Mouse (Mus musculus) cerebellum, adult 9-11 months (tissue): ENCODE measurements at regions not wholly inside any gene's neighbourhood (a gene's known extent, or its start where the extent isn't known, plus 50 kb on each side); places are given as distances from the start of the nearest gene placed in this dataset.

ENCODE experiments used
- DNase-seq: peaks from one replicate; pipeline ENCODE4 v3.0.0; 2022

GRCm38 (mm10) chr6:95769808-95770207, 51.2 kb upstream of the Suclg2 start:
- DNase-seq, result no peak

DNA sequence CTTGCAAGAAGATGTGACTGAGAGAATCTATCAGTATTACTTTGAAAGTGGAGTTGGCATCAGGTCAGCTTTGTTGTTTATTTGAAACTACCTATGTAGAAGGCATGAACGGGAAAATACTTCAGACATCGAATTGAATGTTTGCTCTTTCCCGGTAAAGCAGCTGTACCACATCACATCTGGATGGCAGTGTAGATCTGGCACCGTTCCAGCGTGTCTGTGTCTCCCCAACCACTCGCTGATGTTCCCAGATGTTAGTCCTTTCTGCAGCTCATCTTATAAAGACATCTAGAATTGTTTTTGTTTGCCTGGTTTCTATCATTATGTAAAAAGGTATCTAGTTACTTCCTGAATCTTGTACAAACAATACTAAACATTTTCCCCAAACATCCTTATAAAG, 83.1 kb upstream of the Suclg2 start:
- no peak for DNase-seq

- no peak for DNase-seq
Observed at GRCm38 (mm10) chr6:95841502-95841901, 122.9 kb upstream of the Suclg2 start.

- DNase-seq, result no peak
Observed at GRCm38 (mm10) chr6:95846536-95846935, 127.9 kb upstream of the Suclg2 start.

GRCm38 (mm10) chr6:95875463-95875862, 156.9 kb upstream of the Suclg2 start:
- DNase-seq, result no peak

DNA sequence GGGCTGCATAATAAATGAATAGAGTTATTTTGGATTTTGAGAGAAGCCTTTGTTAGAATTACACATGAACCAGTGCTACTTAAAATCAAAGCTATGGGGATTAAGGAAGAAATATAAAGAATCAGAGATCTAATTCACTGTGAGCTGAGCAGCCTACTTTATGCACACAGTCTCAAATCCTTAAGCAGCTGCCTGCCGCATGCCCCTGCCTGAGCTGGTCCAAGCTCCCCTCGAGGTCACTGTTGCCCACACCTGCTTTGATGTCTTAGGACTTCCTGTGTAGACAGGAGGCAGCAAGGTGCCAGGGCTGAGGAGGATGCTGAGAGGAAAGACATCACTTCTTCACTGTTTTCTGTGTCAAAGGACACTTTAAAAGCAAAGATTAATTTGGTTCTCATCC, 157.7 kb upstream of the Suclg2 start:
- DNase-seq, result no peak

DNA sequence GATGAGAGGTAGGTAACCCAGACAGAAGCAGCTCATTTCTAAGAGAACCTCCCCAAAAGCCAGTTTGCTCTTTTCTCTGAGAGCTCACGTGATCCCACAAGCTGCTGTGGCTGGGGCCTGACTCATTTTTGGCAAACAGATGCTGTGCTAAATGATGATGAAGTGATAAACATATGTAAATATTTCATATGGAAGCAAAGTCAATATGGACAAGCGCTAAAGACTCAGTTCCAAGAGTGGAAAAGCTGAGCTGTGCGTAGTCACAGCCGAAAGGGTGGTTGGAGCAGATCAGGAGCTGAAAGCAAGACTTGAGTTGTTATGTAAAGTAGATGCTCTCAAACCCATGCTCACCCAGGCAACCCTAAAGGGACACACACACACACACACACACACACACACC, 168.0 kb upstream of the Suclg2 start:
- DNase-seq, result no peak

- DNase-seq, result no peak
Observed at GRCm38 (mm10) chr6:95902551-95902950, 184.0 kb upstream of the Suclg2 start.

GRCm38 (mm10) chr6:95904085-95904633, 185.6 kb upstream of the Suclg2 start:
- no peak for DNase-seq

DNA sequence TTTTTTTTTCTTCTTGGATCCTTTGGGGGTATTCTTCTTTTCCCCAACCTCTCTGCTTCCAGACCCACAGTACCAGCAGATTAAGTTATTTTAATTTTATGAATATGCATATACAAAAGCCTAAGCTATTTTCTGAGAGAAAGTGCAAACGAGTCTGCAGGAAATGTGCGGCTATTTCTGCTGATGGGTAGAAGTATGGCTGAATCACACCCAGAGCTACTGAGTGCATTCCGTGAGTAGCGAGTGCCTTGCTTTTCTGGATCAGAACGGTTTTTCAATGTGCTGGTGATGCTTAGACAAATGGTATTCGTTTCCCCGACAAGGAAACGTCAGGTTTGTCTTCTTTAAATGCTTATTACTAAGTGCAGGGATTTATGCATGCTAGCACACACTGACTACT, 186.5 kb upstream of the Suclg2 start:
- DNase-seq, result no peak

DNA sequence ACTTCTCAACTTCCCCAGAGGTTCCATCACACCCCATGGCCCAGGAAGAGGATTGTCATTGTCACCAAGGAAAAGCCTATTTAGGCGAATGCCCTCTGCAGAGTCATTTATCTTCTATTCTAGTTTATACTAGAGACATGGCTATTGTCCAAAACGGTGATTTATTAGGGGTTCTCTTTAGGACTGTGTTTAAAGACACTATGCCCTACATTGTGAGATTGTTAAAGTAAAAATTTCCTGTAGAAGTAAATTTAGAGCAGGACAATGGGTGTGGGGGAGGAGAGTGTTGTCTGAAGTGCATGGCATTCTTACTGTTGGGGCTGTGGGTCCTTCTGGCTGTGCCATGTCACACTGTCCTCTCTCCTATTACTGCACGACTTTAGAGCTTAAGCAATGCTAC, 191.2 kb upstream of the Fam19a1 start:
- no peak for DNase-seq

DNA sequence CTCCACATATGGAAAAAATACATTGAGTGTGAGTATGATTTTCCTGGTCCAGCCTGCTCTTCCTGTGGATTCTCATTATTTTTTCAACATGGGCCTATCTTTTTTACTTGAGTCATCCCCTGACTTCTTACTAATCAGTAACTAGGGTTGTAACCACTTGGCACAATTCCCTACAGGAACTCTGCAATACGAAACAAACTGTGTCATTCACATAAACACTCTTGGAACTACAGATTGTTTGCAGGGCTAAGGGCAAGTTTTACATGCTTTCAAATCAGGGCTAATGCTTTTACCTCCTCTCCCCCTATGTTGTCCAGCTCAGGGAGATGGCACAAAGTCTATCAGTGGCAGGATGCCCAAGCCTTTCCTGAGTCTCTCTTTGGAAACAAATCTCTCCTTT, 178.4 kb upstream of the Fam19a1 start:
- DNase-seq, result no peak

GRCm38 (mm10) chr6:95936504-95936903, 176.4 kb upstream of the Fam19a1 start:
- DNase-seq, result no peak

DNA sequence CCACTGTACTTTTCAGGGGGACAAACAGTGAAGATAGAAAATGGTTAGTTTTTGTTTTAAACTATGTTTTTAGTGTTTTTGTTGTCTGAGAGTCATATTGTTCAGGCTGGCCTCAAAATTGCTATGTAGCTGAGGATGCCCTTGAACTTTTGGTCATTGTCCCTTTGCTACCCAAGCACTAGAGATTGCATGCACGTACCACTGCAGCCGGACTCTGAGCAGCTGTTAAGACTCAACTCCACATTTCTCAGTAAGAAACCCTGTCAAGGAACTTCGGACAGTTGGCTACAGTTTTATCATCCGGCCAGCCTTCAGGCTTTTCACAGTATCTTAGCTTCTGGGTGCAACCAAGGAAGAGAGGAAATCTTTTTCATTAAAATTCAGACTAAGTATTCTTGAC, 173.9 kb upstream of the Fam19a1 start:
- no peak for DNase-seq

- DNase-seq, result no peak
Observed at GRCm38 (mm10) chr6:95960745-95961144, 152.2 kb upstream of the Fam19a1 start.

- no peak for DNase-seq
Observed at GRCm38 (mm10) chr6:95966231-95966630, 146.7 kb upstream of the Fam19a1 start.

DNA sequence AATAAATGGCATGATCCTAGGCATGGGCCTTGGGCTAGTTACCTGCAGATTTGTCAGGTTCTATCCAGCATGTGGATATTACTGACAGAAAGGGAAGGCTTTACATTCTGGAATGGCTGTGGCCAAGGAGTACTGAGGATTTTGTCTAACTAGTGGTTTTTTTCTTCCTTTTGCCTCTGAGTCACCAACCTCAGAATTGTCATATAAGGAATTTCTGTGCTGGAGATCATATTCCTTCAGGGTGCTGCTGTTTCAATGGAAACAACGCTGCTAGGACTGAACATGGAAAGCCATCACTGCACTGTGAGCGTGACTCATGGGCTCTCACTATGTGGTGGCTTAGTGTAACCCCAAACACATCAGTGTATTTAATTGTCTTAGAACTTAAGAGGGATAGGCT, 137.0 kb upstream of the Fam19a1 start:
- DNase-seq, result no peak

DNA sequence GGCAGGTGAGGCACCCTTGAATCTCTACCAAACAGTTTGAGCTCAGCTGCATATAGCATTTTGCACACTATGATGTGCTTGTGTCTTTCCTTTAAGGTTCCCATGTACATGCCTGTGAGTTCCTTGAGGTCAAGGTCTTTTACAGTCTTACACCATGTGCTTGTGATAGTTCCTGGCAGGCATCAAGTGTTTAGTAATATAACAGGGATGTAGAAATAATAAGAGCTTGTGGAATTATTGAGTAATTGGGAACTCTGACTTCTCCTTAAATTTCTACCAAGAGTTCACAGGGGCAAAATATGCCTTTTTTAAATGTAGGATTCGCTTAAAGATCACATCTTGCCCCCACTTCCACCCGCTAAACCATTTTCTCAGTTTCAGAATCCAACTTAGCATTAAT, 115.9 kb upstream of the Fam19a1 start:
- no peak for DNase-seq

DNA sequence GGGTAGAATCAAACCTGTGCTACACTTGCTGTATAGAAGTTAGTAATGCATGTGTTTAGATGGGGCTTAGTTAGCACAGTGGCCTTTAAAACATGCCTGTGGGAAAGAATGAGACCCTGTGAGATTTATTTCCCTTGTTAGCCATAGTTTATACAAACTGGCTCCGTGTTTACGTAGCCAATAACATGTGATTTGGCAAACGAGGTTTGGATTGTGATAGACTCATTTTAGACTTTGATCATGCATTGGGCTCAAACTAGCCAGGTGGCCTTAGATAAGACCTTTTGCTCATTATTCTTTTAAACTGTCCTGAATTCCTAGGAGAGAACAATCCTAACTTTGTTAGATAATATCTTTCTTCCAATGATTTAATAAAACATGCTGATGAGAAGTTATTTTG, 115.2 kb upstream of the Fam19a1 start:
- no peak for DNase-seq

DNA sequence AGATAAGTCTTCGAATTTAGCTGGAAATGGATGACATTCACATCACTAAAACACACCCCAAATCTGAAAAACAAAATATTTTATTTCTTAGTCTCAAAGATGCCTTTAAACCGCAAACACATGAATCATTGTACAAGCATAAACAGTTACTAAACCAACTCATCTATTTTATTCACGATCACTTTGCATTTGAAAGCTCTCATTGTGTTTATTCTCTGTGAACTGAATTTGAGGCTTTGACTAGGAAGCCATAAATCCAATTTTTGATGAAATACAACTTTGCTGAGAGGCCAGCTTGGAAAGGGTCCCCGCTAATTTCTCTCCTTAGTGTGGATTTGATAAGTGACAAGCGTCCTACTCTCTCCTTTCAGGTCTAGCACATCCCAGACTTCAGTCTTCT, 113.5 kb upstream of the Fam19a1 start:
- no peak for DNase-seq

DNA sequence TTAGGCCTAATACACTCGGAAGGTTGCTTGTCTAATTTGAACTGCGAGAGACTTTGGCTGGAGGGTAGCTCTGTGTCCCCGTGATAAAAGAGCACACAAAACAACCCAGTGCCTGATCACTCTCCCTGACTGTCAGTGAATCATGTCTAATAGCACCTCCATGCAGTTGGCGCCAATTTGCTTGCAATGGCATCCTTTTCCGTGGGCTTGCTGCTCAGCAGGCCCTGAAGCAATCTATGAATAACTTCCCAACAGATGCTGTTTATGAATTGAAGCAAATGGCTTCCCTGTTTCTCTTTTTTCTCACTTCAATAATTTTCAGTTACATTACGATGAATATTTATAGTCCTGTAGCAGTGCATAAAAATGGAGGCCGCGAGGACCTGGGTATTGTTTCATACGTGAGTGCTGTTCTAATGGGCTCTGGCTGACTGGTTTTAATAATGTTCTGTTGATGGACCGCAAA, 112.9 kb upstream of the Fam19a1 start:
- no peak for DNase-seq

DNA sequence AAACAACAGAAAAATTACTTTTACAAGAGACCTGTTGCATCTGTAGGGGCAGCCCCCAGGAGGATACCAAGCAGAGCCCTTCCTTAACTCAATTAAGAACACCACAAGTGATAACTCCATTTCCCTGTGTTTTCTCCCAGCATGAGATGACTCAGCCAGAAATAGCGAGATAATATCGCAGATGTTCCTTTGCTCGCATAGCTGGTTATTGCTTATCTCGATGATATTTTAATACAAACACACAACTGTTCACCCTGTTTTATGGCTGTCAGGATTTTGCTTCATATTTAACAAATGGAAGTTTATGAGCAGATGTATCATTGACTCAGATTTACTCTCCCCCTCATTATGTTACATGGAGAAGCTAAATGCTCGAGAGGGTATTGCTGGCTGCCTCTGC, 101.7 kb upstream of the Fam19a1 start:
- no peak for DNase-seq

- DNase-seq, result no peak
Observed at GRCm38 (mm10) chr6:96028022-96028704, 84.8 kb upstream of the Fam19a1 start.

GRCm38 (mm10) chr6:96043711-96044110, 69.2 kb upstream of the Fam19a1 start:
- DNase-seq, result no peak

GRCm38 (mm10) chr6:96053476-96053875, 59.5 kb upstream of the Fam19a1 start:
- DNase-seq, result no peak
